Mouse (Mus musculus) heart, postnatal 25 days (tissue): ENCODE measurements around the gene Zfp146. TPM values are rescaled to one million over a fixed set of nuclear protein-coding genes. Genes with fewer than 3 reads are reported as not detected.
"Not testable (repeated sequence)": the region's sequence is repeated elsewhere in the genome, so short reads cannot be mapped to it uniquely, and the experiment has no call there.

ENCODE experiments used
- DNase-seq: peaks from one replicate; pipeline ENCODE4 v3.0.0; 2022; ENCODE audit warnings: low spot score
- intact Hi-C: fragments of 180-260 bp; cut with DNase I; formaldehyde crosslinking; loops from one replicate; pipeline ENCODE4 v1.15.1; 2025
- total RNA-seq, 2 experiments: library from RNA; stranded (reverse); gene quantifications; 2 replicates each; pipeline ENCODE4 v1.2.3; 2021

The Zfp146 gene
- total RNA-seq, 2 experiments from 2014 or later, result 27.7 to 31.0 TPM

DNA sequence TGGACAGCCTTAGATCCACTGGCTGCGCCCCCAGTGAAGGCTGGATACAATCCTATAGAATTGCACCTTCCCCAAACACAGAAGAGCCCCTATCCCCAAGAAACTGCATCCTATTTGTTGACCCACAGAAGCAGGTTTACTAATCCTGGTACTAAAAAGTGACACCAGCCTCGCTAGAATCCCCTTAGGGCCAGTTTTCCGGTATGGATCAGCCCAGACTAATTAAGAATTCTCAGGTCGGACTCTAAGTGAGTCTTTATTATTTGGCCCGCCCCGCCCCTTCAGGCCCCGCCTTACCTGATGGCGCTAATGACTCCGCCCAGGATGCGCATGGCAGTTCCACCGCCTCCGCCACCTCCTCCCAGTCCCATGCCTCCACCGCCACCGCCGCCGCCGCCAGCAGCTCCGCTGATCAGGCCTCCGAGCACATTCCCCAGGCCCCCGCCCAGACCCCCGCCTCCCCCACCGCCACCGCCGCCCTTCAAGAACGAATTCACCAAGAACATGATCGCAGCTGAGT is 24.1 kb upstream of the Zfp146 start:
- intact Hi-C loops, result no loop called here
- DNase-seq, result peak; percentile 72

DNA sequence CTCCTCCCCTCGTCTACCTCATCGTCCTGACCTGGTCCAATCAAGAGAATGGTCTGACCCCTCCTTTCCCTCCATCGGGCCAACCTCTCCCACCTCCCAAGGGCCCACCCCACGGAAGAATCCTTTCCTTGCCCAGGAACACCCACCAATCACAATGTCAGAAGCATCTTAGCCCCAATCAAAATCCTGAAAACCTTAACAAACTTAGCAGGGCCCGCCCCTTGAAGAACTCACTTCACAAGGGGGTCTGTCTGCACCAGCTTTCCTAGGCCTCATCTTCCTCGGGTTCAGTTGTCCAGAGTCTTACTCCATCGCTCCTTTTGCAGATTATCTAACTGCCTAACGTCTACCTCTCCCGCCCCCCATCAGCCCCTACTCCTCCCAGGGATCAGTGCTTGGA is 23.5 kb upstream of the Zfp146 start:
- intact Hi-C loops, result no loop called here
- DNase-seq, result no peak

DNA sequence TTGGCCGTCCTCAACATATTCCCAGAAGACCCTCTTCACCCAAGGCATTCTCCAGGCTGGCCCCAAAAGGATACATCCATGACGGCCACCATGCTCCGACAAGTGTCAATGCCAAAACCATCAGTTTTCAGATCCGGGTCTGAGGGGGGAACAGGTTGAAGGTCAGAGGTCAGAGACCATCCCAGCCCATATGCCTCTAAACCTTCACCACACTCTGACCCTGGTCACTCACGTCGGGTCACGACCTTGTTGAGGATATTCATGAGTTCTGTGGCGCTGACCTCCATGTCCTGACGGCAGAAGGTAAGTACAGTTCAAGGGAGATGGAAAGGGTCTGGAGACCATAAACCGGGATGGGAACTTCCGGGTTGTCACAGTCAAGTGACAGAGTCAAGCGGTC is 22.5 kb upstream of the Zfp146 start:
- intact Hi-C loops, result no loop called here

DNA sequence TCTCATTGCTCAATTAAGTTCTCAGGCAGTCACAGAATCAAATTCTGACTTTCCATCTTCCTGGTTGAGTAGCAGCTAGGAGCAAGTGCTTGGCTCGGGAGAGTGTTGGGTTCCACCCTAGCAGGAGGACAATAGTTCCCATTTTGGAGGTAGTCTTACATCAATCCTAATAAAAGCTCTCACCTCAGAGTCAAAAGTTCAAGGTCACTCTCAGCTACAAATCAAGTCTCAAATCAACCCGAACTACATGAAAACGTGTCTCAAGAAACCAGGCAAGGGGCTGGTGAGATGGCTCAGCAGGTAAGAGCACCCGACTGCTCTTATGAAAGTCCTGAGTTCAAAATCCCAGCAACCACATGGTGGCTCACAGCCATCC is 19.6 kb upstream of the Zfp146 start:
- no peak for DNase-seq
- intact Hi-C loops, result no loop called here

More for the DNA sequence above, 22.5 kb upstream of the Zfp146 start:
- DNase-seq, result no peak

DNA sequence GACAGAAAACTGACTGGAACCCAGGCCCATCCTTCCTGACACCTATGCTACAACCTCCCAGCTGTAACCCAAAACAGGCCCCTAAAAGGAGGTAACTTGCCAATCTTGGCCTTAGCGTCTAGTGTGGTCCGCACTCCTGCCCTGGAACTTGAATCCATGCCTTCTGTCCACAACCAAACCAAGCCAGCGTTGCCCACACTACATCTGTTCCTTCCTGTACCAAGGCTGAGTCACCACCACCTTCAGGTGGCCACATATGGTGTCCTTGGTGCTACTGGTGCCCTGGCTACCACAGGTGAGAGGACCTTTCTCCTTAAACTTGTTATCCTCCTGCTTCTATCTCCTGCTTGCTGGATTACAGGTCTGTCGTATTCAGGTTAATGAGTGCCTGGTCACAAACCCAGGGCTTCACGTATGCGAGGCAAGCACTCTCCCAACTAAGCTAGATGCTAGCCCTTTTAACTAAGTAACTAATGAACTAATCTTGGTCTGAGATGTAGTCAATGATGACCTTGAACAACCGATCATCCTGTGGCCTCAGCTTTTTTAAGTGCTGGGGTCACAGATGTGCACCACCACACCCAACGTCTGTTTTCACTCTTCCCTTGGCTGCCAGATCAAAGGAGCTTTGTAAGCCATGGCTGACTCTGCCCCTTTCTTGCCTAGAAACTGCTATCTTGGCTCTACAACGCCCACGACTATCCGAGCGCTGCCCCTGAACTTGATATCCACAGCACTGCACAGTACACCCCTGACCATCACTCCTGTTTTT is 19.0 kb upstream of the Zfp146 start:
- intact Hi-C loops, result no loop called here
- no peak for DNase-seq

DNA sequence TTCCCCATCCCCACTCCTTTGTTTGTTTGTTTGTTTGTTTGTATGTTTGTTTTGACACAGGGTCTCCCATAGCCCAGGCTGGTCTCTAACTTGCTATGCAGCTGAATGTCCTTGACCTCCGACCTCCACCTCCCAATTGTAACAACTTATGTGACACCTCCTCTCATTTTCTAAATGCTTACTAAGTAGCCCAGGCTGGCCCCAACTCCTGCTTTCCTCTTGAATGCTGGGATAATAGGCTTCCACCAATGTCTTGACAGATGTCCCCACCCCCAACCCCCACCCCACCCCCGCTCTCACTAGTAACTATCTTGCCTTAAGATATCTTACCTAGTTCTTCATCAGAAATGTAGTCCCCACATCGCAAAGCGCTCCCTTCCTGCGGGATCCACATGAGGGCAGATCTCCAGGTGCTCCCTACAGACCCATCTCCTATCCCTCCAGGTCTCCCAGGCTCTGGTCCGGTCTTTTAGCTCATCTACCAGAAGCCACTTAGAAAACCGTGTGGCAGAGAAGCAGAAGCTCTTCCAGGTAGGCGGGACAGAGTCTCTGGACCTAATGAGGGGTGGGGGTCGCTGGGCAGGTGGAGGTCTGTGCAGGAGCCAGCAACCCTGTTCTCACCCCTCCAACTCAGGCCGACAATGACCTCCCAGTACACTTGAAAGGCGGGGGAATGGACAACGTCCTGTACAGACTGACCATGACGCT is 15.2 kb upstream of the Zfp146 start:
- DNase-seq, result no peak
- intact Hi-C loops, result loop anchor here (5.0 kb wide), 1 partner anchor 33 kb away; no protein-coding TSS in a partner anchor

DNA sequence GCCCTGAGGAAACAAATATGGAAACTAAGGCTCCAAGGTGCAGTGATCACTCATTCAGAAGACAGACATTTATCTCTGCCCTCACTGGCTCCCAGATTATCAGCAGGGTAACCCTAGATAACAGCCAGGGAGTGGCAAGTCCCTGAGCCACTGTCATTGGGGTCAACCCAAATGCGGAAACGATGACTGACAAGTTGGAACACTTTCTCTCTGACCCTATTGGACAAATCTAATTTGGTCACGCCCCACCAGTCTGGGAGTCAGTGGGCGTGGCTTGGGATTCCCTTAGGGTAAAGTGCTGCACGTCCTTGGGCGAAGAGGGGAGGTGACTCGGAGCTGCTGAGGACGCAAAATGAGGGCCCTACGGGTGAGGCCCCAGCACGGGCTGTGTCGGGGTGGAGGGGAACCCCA is 14.3 kb upstream of the Zfp146 start, which contains the start of gene Cox7a1:
Gene Cox7a1, plus strand, starts transcription at position 266 of the 411 bp plus-strand sequence.
- peak; percentile 86 for DNase-seq
- intact Hi-C loops, result loop anchor here (5.0 kb wide), 1 partner anchor 33 kb away; no protein-coding TSS in a partner anchor

DNA sequence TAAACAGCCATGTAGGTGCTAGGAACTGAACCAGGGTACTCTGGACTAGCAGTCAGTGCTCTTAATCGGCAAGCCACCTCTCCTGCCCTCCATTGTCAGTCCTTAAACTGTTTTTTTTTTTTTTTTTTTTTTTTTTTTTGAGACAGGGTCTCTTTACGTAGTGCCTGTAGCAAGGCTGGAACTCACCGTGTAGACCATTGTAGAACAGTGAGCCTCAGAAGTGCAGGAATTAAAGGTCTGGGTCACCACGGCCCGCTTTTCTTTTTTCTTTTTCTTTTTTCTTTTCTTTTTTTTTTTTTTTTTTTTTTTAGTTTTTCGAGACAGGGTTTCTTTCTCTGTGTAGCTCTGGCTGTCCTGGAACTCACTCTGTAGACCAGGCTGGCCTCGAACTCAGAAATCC is 13.6 kb upstream of the Zfp146 start:
- DNase-seq, result not testable (repeated sequence)
- intact Hi-C loops, result loop anchor here (5.0 kb wide), 1 partner anchor 34 kb away; no protein-coding TSS in a partner anchor

DNA sequence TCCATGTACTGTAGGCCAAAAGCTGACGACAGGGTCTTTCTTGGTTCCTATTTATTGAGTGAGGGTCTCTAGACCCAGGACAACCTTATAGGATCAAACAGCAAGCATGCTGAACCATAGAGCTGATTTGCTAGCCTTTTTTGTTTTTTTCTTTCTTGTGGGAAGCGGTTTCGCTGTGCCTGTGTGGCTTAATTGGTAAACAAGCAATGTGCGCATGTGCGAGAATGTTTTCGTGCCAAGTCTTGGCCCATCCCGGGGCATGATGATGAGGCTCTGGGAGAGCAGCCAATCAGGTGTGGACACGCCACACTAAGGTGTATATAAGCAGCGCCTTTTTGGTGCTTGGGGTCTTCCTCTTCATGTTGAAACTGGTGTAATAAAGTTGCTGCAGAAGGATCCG is 12.4 kb upstream of the Zfp146 start:
- intact Hi-C loops, result loop anchor here (1.0 to 5.0 kb wide), 2 partner anchors 23 to 35 kb away; no protein-coding TSS in a partner anchor
- not testable (repeated sequence) for DNase-seq

DNA sequence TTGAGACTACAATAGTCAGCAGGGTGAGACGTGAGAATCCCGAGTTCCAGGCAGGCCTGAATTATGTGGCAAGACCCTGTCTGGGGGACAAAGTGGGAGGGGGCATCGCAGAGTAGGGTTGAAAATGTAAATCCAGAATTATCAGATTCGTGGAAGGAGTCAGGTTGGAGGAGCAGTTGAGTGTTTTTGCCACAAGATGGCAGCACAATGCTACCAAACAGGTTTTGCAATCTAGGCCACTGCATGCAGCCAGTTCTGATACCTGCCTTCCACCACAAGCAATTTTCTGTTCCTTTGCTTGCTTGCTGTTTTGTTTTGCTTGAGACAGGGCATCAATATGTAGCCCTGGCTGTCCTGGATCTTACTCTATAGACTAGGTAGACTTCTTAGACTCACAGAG is 11.8 kb upstream of the Zfp146 start:
- intact Hi-C loops, result loop anchor here (1.0 to 5.0 kb wide), 2 partner anchors 24 to 36 kb away; no protein-coding TSS in a partner anchor
- no peak for DNase-seq

DNA sequence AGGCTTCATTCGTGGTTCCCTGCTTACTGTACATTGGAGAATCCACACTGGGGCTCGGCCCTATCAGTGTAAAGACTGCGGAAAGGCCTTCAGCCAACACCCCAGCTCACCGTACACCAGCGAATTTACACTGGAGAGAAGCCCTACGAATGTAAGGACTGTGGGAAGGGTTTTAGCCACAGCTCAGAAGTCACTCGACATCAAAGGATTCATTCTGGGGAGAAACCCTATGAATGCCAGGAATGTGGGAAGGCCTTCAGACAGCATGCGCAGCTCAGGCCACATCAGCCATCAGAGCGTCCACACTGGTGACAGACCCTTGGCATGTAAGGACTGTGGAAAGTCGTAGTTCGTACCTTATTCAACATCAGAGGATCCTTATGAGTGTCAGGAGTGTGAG is 8.7 kb upstream of the Zfp146 start:
- intact Hi-C loops, result no loop called here
- no peak for DNase-seq

DNA sequence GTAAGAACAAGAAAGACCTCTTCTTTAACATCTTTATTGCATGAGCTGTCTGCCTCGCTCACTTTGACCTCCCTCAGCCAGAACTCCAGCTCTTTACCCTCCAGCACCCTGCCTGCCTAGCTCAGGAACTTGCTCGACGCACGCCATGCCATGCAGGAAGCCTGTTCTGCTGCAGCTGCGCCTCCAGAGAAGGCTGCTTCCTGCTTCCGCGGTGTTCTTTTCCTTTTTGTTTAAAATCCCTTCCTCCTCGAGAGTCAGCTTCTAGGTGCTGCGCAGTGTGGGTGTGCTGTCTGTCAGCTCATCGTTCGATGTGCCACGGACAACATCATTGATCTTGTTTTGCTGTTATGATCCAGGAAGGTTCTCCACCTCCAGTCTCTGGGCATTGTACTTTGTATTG is 6.9 kb upstream of the Zfp146 start:
- DNase-seq, result no peak
- intact Hi-C loops, result no loop called here

DNA sequence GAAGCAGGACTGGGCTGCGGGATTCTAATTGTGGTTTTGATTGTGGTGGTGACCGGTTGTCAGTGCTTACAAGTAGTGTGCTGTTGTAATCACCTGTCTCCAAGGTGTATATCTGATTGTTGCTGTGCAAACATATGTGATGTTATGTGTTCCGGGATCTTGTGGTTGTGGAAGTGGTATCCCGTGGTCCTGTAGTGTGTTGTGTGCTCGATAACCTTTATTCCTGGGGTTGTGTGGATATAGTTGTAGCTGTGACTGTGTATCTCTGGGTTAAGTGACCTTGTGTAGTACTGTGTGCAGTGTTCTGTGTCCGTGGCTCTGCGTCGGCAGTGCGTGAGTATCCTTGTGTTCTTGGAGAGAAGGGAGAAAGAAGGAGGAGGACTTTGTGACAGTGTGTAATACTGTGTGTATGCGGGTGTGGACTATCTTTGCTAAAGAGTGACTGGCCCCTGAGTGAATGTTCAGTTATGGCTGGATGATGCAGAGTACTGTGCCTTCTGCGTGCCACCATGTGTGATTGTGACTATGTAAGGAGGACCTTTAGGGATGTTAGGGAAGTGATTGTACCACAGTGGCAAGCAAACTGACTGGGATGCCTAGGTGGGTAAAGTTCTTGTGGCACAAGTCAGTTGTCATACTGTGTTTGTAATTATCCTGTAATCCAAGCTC is 867 bp upstream of the Zfp146 start:
- intact Hi-C loops, result loop anchor here (5.0 kb wide), 1 partner anchor 148 kb away; no protein-coding TSS in a partner anchor
- no peak for DNase-seq

DNA sequence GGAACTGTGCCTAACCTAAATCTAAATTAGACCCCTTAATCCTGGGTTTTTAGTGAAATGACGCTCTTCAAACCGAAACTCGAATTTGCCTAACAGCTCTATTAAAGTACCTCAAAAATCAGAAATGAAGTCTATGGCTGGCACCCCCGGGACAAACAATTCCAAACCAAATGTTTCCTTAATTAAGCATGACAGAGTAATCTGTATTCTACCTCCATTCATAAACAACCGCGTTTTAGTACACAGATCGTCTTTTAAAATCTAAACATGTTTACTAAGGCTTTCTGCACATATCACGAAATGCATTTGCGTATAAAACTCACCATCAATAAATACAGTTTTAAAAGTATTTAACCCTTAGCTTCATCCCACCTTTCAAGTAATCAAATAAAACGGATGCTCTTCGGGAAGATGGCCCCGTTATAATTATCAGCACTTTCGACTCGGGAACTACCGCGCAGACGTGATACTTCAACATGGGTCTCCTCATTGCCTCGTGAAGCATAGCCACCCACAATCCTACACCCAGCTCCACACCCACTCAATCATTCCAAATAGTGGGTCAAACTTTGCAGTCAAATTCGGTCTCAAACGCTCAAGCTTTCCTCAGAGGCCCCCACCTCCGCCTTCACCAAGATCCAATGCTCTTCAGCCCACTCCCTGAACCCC is 502 bp downstream of the Zfp146 start:
- intact Hi-C loops, result loop anchor here (5.0 kb wide), 1 partner anchor 42 kb away; no protein-coding TSS in a partner anchor
- DNase-seq, result no peak

DNA sequence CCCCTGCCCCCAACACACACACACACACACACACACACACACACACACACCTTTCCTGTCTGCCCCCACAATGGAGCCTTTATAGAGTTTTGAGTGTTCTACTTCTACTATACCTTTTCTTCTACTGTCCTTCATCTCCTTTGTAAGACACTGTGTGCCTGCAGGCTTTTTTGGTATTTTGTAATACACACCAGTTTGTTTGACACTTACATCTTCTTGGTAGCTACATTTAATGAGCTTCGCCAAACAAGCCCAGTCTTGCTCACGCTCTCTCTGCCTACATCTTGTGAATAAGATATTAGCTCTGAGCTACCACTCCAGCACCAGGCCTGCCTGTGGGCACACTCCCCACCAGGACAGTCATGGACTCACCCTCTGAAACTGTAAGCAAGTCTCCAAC is 4.8 kb downstream of the Zfp146 start:
- intact Hi-C loops, result loop anchor here (5.0 kb wide), 1 partner anchor 37 kb away; no protein-coding TSS in a partner anchor
- no peak for DNase-seq

DNA sequence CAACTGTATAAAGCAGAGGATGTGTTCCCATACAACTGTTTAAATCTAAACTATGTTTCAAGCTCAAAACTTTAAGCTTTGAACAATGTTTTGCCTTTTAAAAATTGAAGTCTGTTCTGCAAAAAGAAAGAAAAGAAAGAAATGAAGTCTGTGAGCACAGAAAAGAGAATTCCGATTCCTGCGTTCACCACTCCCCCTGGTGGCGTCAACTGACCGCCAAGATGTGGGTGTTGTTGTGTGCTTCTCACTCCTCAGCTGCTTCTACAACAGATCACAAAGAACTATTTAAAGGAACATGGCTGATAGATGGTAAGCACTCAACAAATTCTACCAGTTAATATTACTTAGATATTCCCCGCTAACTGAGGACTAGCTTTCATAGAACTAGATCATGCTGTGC is 6.4 kb downstream of the Zfp146 start:
- no peak for DNase-seq
- intact Hi-C loops, result no loop called here

DNA sequence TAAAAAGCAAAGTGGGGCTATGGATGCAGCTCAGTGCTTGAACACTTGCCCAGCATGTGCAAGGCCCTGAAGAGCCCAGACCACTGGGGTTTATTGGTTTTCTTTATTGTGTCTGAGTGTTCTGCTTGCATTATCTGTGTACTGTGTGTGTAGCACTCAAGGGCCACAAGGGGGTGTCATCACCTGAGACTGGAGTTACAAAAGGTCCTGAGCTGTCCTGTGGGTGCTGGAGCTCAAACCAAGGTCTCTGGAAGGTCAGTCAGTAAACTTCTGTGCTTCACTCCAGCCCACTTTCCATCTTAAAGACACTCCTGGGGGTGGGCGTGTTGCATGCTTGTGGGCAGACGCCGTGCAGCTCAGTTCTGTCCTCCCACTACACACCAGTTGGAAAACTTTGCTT is 14.0 kb downstream of the Zfp146 start:
- DNase-seq, result no peak
- intact Hi-C loops, result no loop called here

DNA sequence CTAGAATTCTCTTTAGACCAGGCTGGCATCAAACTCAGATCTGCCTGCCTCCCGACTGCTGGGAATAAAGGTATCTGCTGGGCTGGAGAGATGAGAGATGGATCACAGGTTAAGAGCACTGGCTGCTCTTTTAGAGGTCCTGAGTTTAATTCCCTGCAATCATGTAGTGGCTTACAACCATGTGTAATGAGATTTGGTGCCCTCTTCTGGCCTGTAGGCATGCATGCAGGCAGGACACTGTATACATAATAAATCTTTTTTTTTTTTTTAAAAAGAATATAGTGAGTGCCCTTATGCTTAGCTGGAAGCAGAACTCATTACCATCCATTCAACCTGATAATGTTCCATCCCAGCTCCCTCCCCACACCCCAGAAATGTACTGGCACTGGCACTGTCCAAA is 15.5 kb downstream of the Zfp146 start:
- intact Hi-C loops, result no loop called here
- DNase-seq, result no peak

DNA sequence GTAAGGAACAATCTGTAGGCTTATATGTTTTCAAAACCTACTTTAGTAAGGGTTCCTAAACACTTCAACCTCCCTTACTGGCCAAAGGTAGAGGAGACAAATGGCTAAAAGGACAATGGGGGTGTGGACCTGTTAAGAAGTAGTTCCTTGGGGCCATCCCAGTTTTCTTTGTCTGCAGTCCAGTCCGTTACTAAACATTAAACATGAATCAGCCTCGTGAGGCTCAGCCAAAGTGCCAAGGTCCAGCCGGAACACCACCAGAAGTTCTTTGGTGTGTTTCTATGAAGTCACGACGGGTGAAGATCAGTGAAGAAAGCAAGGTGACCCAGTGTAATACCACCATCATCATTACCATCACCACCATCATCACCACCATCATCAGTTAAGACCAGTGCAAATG is 22.5 kb downstream of the Zfp146 start:
- intact Hi-C loops, result no loop called here
- no peak for DNase-seq
